Mouse (Mus musculus) CH12.LX (cell line): ENCODE measurements around the gene Ssbp4. TPM values are rescaled to one million over a fixed set of nuclear protein-coding genes. Genes with fewer than 3 reads are reported as not detected.

ENCODE experiments used
- DNase-seq: peaks from one replicate; pipeline ENCODE4 v3.0.0-alpha.2; 2013; ENCODE audit errors: extremely low read depth
- H3K27ac ChIP-seq: 2 replicates; pipeline ENCODE4 v1.5.1; 2012; ENCODE audit warnings: low read depth, mild to moderate bottlenecking, control low read depth, moderate library complexity; ENCODE audit not compliant: insufficient read depth
- H3K27me3 ChIP-seq: replicated peaks from 2 replicates; pipeline ENCODE3; 2012; ENCODE audit warnings: inconsistent platforms
- H3K36me3 ChIP-seq, 2 experiments: replicated peaks in 1 of 2; 2 replicates each; pipeline versions ENCODE3 to v1.6.1; 2012; ENCODE audit warnings: inconsistent platforms in 1 of 2, low read length in 1 of 2, mild to moderate bottlenecking in 1 of 2, mixed read lengths in 1 of 2, moderate library complexity in 1 of 2; ENCODE audit not compliant: control insufficient read depth in 1 of 2, insufficient read depth in 1 of 2
- H3K4me1 ChIP-seq, 2 experiments: 2 replicates each; pipeline ENCODE4 v1.6.1; 2012; ENCODE audit warnings: inconsistent platforms in 1 of 2, moderate library complexity in 1 of 2; ENCODE audit not compliant: insufficient read depth in 2 of 2, control insufficient read depth in 1 of 2
- H3K4me2 ChIP-seq: 2 replicates; pipeline ENCODE4 v1.6.1; 2012; ENCODE audit warnings: low read depth, mild to moderate bottlenecking, control low read depth; ENCODE audit not compliant: poor library complexity, insufficient read depth, severe bottlenecking
- H3K4me3 ChIP-seq, 3 experiments: fragments of 150-350 bp in 1 of 3; sonication (generic) in 1 of 3; replicated peaks in 1 of 3; 2 replicates each; pipeline versions ENCODE3 to v1.5.1; 2011 to 2012; ENCODE audit warnings: low read depth in 2 of 3, low read length in 2 of 3, mild to moderate bottlenecking in 2 of 3, moderate library complexity in 2 of 3, control low read depth in 1 of 3, improper control_type of control experiment in 1 of 3, inconsistent platforms in 1 of 3, mixed read lengths in 1 of 3; ENCODE audit not compliant: poor library complexity in 1 of 3
- H3K79me2 ChIP-seq: replicated peaks from 2 replicates; pipeline ENCODE4 v1.6.1; 2012; ENCODE audit warnings: mild to moderate bottlenecking, moderate library complexity; ENCODE audit not compliant: control insufficient read depth, poor library complexity, insufficient read depth, severe bottlenecking; ENCODE audit errors: extremely low read depth
- H3K9ac ChIP-seq: 2 replicates; pipeline ENCODE4 v1.6.1; 2012; ENCODE audit warnings: low read depth, mild to moderate bottlenecking, control low read depth, moderate library complexity; ENCODE audit not compliant: insufficient read depth
- H3K9me3 ChIP-seq: replicated peaks from 2 replicates; pipeline ENCODE3; 2012; ENCODE audit warnings: low read length, inconsistent platforms, mixed read lengths
- CTCF ChIP-seq, 2 experiments: IDR thresholded peaks in 1 of 2; conservative IDR thresholded peaks in 1 of 2; 2 replicates each; pipeline ENCODE4 v1.5.1; 2011 to 2012; ENCODE audit warnings: low read depth in 2 of 2, low read length in 2 of 2, improper control_type of control experiment in 1 of 2, inconsistent platforms in 1 of 2, mild to moderate bottlenecking in 1 of 2, moderate library complexity in 1 of 2
- E2F4 ChIP-seq: IDR thresholded peaks from 2 replicates; pipeline ENCODE4 v1.6.1; 2011; ENCODE audit warnings: low read depth, low read length, improper control_type of control experiment; ENCODE audit not compliant: insufficient replicate concordance
- ETS1 ChIP-seq: conservative IDR thresholded peaks from 2 replicates; pipeline ENCODE4 v1.6.1; 2012; ENCODE audit warnings: low read depth, mild to moderate bottlenecking, inconsistent platforms, low read length, improper control_type of control experiment, moderate library complexity
- GABPA ChIP-seq: IDR thresholded peaks from 2 replicates; pipeline ENCODE4 v1.6.1; 2012; ENCODE audit warnings: low read depth, low read length, improper control_type of control experiment, inconsistent platforms; ENCODE audit not compliant: insufficient replicate concordance
- HCFC1 ChIP-seq: IDR thresholded peaks from 2 replicates; pipeline ENCODE4 v1.6.1; 2012; ENCODE audit warnings: low read depth, mild to moderate bottlenecking, inconsistent platforms, low read length, improper control_type of control experiment
- IRF4 ChIP-seq: IDR thresholded peaks from 2 replicates; pipeline ENCODE4 v1.6.1; 2014; ENCODE audit warnings: low read depth, mild to moderate bottlenecking, inconsistent platforms, low read length, improper control_type of control experiment
- JUN ChIP-seq: IDR thresholded peaks from 2 replicates; pipeline ENCODE4 v1.6.1; 2011; ENCODE audit warnings: low read depth, mild to moderate bottlenecking, low read length, improper control_type of control experiment, moderate library complexity; ENCODE audit not compliant: insufficient read depth
- MAFK ChIP-seq: IDR thresholded peaks from 2 replicates; pipeline ENCODE4 v1.6.1; 2011; ENCODE audit warnings: low read length, improper control_type of control experiment; ENCODE audit not compliant: insufficient replicate concordance
- MAX ChIP-seq: IDR thresholded peaks from 2 replicates; pipeline ENCODE4 v1.6.1; 2011; ENCODE audit warnings: low read length, improper control_type of control experiment
- MAZ ChIP-seq: IDR thresholded peaks from 2 replicates; pipeline ENCODE4 v1.6.1; 2012; ENCODE audit warnings: low read depth, mild to moderate bottlenecking, inconsistent platforms, low read length, improper control_type of control experiment, moderate library complexity
- MXI1 ChIP-seq: IDR thresholded peaks from 2 replicates; pipeline ENCODE4 v1.6.1; 2011; ENCODE audit warnings: mild to moderate bottlenecking, low read depth, low read length, improper control_type of control experiment
- NELFE ChIP-seq: IDR thresholded peaks from 2 replicates; pipeline ENCODE4 v1.6.1; 2011; ENCODE audit warnings: low read depth, low read length, improper control_type of control experiment
- NRF1 ChIP-seq: IDR thresholded peaks from 2 replicates; pipeline ENCODE4 v1.6.1; 2014; ENCODE audit warnings: low read depth, mild to moderate bottlenecking, inconsistent platforms, low read length, improper control_type of control experiment, moderate library complexity
- PAX5 ChIP-seq: IDR thresholded peaks from 2 replicates; pipeline ENCODE4 v1.6.1; 2012; ENCODE audit warnings: low read length, inconsistent platforms, mixed read lengths
- POLR2A ChIP-seq: IDR thresholded peaks from 2 replicates; pipeline ENCODE4 v1.6.1; 2011; ENCODE audit warnings: low read depth, mild to moderate bottlenecking, improper control_type of control experiment, low read length
- RAD21 ChIP-seq: IDR thresholded peaks from 2 replicates; pipeline ENCODE4 v1.6.1; 2011; ENCODE audit warnings: low read depth, mild to moderate bottlenecking, low read length, improper control_type of control experiment, moderate library complexity
- RCOR1 ChIP-seq: conservative IDR thresholded peaks from 2 replicates; pipeline ENCODE4 v1.6.1; 2012; ENCODE audit warnings: low read depth, mild to moderate bottlenecking, inconsistent platforms, low read length, improper control_type of control experiment
- SIN3A ChIP-seq: IDR thresholded peaks from 2 replicates; pipeline ENCODE4 v1.6.1; 2012; ENCODE audit warnings: low read length, improper control_type of control experiment, inconsistent platforms
- USF1 ChIP-seq: IDR thresholded peaks from 2 replicates; pipeline ENCODE4 v1.6.1; 2014; ENCODE audit warnings: low read depth, mild to moderate bottlenecking, inconsistent platforms, low read length, improper control_type of control experiment
- ZMIZ1 ChIP-seq: IDR thresholded peaks from 2 replicates; pipeline ENCODE4 v1.6.1; 2012; ENCODE audit warnings: low read depth, mild to moderate bottlenecking, inconsistent platforms, low read length, improper control_type of control experiment
- dilution Hi-C: fragments of 300-500 bp; cut with MboI; formaldehyde crosslinking; loops from 2 replicates; pipeline ENCODE4 v1.14.3; 2020; ENCODE audit warnings: low sequenced_read_pairs; ENCODE audit not compliant: extremely low pct_unique_long_range_greater_than_20kb, extremely low pct_ligation_motif_present
- in situ Hi-C: fragments of 300-500 bp; cut with MboI; formaldehyde crosslinking; loops from 3 replicates; pipeline ENCODE4 v1.14.3; 2019; ENCODE audit warnings: low sequenced_read_pairs, low pct_ligation_motif_present, low pct_unique_long_range_greater_than_20kb, mixed read lengths
- polyA plus RNA-seq: library from polyadenylated mRNA; unstranded; fragments of >175 nt; gene quantifications from 2 replicates; pipeline ENCODE4 v1.2.1, GENCODE M21; 2012; ENCODE audit warnings: low read depth; ENCODE audit not compliant: insufficient read length
- total RNA-seq, 2 experiments: library from RNA; depleted of rRNA; stranded (reverse); fragments of 300-350 nt in 1 of 2; fragments of >200 nt in 1 of 2; gene quantifications; 2 replicates each; pipeline ENCODE4 v1.2.3; 2012 to 2014

The Ssbp4 gene
- total and polyA plus RNA-seq, 3 experiments, result 41.3 to 128 (median 77.3) TPM

DNA sequence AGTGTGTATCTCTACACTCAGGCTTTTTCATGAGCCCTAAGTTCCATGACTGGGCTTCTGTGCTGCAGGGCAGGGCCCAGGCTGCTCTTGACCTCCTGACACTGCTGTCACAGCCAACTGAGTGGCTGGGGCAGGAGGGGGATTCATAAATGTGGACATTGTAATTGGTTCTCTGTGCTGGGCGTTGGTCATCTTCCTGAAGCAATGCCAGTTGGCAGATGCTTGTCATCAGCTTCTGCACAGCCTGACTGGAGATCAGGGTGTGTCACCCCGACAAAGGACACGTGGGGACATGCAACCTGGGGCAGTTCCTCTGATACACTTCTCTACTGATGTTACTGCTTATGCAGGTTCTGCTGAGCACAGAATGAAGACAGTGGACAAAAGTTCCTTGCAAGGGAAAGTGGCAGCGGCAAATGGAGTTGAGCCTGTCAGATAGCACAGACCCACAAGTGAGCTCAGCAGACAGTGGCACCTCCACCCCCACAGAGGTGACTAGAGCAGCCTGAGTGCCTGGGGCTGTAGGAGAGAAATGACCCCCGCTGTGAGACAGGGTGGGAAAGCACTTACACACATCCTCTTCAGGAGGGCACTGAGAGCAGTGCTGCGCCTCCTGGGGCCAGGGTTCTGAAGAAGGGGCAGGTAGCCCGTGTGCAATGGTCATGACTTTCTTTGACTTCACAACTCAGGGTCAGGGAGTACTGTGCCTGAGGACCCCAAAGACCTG, 46.7 kb downstream of the Ssbp4 start:
- H3K36me3 ChIP-seq, result peaks cover 0 to 67% of the 10 kb centered on the region in 2 experiments
- H3K4me3 ChIP-seq, result no peak overlapping the region
- H3K79me2 ChIP-seq, result no peaks in the 10 kb centered on the region
- H3K27me3 ChIP-seq, result no peaks in the 10 kb centered on the region
- H3K27ac ChIP-seq, result no peak overlapping the region
- no peak for TF ChIP-seq ETS1
- TF ChIP-seq E2F4, result no peak
- no peak for TF ChIP-seq GABPA
- no peak for TF ChIP-seq NELFE
- TF ChIP-seq HCFC1, result no peak
- no peak for TF ChIP-seq ZMIZ1
- no peak for TF ChIP-seq SIN3A
- no peak for TF ChIP-seq IRF4
- TF ChIP-seq MAFK, result no peak
- TF ChIP-seq MXI1, result no peak
- no peak for TF ChIP-seq MAX
- no peak for TF ChIP-seq MAZ
- TF ChIP-seq NRF1, result no peak
- no peak for TF ChIP-seq RAD21
- no peak for TF ChIP-seq USF1
- TF ChIP-seq POLR2A, result no peak
- no peak for TF ChIP-seq JUN
- no peak for TF ChIP-seq PAX5
- no peak for TF ChIP-seq CTCF (conservative IDR thresholded peaks at IDR 0.05 in 1 of 2, IDR thresholded peaks at IDR 0.05 in 1 of 2; ENCODE audit: low read depth in 2 of 2, low read length in 2 of 2)
- dilution Hi-C loops, result no loop called here
- no peaks in the 10 kb centered on the region for H3K9me3 ChIP-seq
- in situ Hi-C loops, result no loop called here
- no peak overlapping the region for H3K9ac ChIP-seq
- H3K4me2 ChIP-seq, result no peak overlapping the region
- H3K4me1 ChIP-seq, result peaks cover 3 to 57% of the 10 kb centered on the region in 2 experiments; a peak in 2 of 4 replicates
- DNase-seq, result no peak

DNA sequence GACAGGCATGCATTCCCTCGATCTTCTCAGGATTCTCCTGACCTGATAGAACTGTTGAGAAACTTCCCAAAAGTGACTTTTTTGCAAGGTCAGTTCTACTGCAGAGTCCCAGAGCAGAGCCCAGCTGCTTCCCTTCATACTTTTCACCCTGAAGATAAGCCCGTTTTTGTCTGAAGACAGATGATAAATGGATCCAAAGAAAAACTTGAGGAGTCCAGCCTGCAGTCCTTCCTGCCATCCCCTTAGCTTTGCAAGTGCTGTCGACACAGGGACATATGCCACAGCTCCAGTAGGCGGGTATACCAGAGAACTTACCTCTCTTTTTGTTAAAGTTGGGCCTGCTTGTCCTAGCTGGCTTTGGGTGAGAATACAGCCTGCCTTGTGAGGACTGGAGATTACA, 47.3 kb downstream of the Ssbp4 start:
- Histone ChIP-seq H3K4me2 (no peak overlapping the region), H3K36me3 (peaks cover 0 to 66% of the 10 kb centered on the region in 2 experiments)

More for the DNA sequence above, 47.3 kb downstream of the Ssbp4 start:
- Histone ChIP-seq H3K4me1 (peaks cover 3 to 57% of the 10 kb centered on the region in 2 experiments; a peak in 2 of 4 replicates), H3K27ac (no peak overlapping the region), H3K9me3 (no peaks in the 10 kb centered on the region), H3K79me2 (no peaks in the 10 kb centered on the region), H3K9ac (no peak overlapping the region), H3K4me3 (no peak overlapping the region), H3K27me3 (no peaks in the 10 kb centered on the region)
- no peak for DNase-seq
- no peak for TF ChIP-seq RCOR1
- dilution Hi-C loops (no loop called here), in situ Hi-C loops (no loop called here)
